Mouse (Mus musculus) erythroblast, embryonic 14.5 days (primary cell): ENCODE measurements around the gene Afg1l.

Experiments
- GATA1 ChIP-seq: IDR thresholded peaks from 2 replicates; pipeline ENCODE4 v1.6.1; 2012; ENCODE audit warnings: low read length, inconsistent platforms, mixed read lengths
- TAL1 ChIP-seq: IDR thresholded peaks from 3 replicates; pipeline ENCODE4 v1.6.1; 2012; ENCODE audit warnings: low read length, inconsistent platforms, mixed read lengths

GRCm38 (mm10) chr10:42514125-42514524 is 35.8 kb upstream of the Afg1l start:
- TF ChIP-seq GATA1, result no peak
- TF ChIP-seq TAL1, result no peak
